Mouse (Mus musculus) large intestine, adult 2 months (tissue): ENCODE measurements around the gene Gm21244. TPM values are rescaled to one million over a fixed set of nuclear protein-coding genes. Genes with fewer than 3 reads are reported as not detected.
"Not testable (repeated sequence)": the region's sequence is repeated elsewhere in the genome, so short reads cannot be mapped to it uniquely, and the experiment has no call there.

ENCODE experiments used
- DNase-seq: peaks from one replicate; pipeline ENCODE4 v3.0.0-alpha.2; 2012; ENCODE audit warnings: low read depth, low spot score
- whole genome bisulfite sequencing: fragments of 180-500 bp; shearing (Covaris S2); methylation state at CpG from one replicate; pipeline ENCODE4 v1.1.7; 2018; 5-methylcytosine and 5-hydroxymethylcytosine counted together
- polyA plus RNA-seq: library from polyadenylated mRNA; depleted of rRNA; stranded (reverse); fragments of >200 nt; gene quantifications from 2 replicates; pipeline ENCODE4 v1.2.3, GENCODE M21; 2012; rRNA removed

Gm21244 gene
- not detected in 2 replicates for polyA plus RNA-seq

GRCm38 (mm10) chrY:7169193-7169592 is at the start of gene Gm21244:
TSS of gene Gm21244 (minus strand) at chrY:7169293.
- DNase-seq, result not testable (repeated sequence)
- WGBS, result no CpG with 5 or more reads among the region's 3 CpGs

Other genes starting within 250 kb of the Gm21244 start
- gene Gm28998, start 84.5 kb upstream of the Gm21244 start, polyA plus RNA-seq, result not detected in 2 replicates
- gene Gm21788, start 235.7 kb upstream of the Gm21244 start, polyA plus RNA-seq, result not detected in 2 replicates